ENCODE assay signal across 1 mouse cellular context in genomic region chr15:100674566-100674965, GRCm38 (mm10).
TF ChIP-seq lines count a peak whose summit lies in the region.

No protein-coding gene starts in this region.

TF ChIP-seq in MEL, 35 proteins besides CTCF, POLR2A, EP300 and RAD21:
- TF ChIP-seq TBP (IDR thresholded peaks at IDR 0.05; ENCODE audit: low read depth, low read length) (no peak), MEF2A (IDR thresholded peaks at IDR 0.05; ENCODE audit: extremely low read depth, insufficient replicate concordance, low read depth, low read length, poor library complexity, severe bottlenecking) (no peak), ZC3H11A (IDR thresholded peaks at IDR 0.05; ENCODE audit: low read depth, low read length) (no peak), MAZ (IDR thresholded peaks at IDR 0.05; ENCODE audit: low read depth, low read length) (no peak)
